Mouse (Mus musculus): ENCODE measurements around the gene Fbxw2. TPM values are rescaled to one million over a fixed set of nuclear protein-coding genes. Genes with fewer than 3 reads are reported as not detected.

Fbxw2 gene
- polyA plus RNA-seq, 1 experiment from 2014 or later, result 75.3 TPM

- WGBS, result 2% methylated on average over 14 of the region's 14 CpGs
- no peak for ATAC-seq (ENCODE audit: low FRiP score, low TSS enrichment)
- peak within 1 kb of the TSS; percentile 77 for H3K4me3 ChIP-seq (replicated peaks; ENCODE audit: low read depth, low read length)
These were observed 71.4 kb downstream of the Fbxw2 start, which contains the start of gene Gapvd1 for GRCm38 (mm10) chr2:34754551-34755358. Gene Gapvd1, minus strand, starts transcription at chr2:34755232.

More at GRCm38 (mm10) chr2:34754551-34755358, 71.4 kb downstream of the Fbxw2 start, which contains the start of gene Gapvd1:
- Histone ChIP-seq H3K9me3 (ENCODE audit: control insufficient read depth, low read length) (no peaks in the 10 kb centered on the region), H3K27me3 (ENCODE audit: control insufficient read depth, insufficient read depth, low read length) (no peaks in the 10 kb centered on the region), H3K27ac (replicated peaks; ENCODE audit: low read depth, low read length) (peak within 1 kb of the TSS; percentile 95), H3K4me1 (ENCODE audit: control insufficient read depth, insufficient read depth, low read length) (peaks cover 20% of the 10 kb centered on the region), H3K9ac (replicated peaks; ENCODE audit: low read length) (peak within 1 kb of the TSS; percentile 97), H3K4me2 (ENCODE audit: low read length) (peak within 1 kb of the TSS; percentile 73), H3K36me3 (ENCODE audit: control insufficient read depth, insufficient read depth, low read length) (no peaks in the 10 kb centered on the region)
- DNase-seq, result peak; percentile 71

Other genes with a start within 250 kb of the Fbxw2 start
- gene Gapvd1, start 71.1 kb downstream of the Fbxw2 start, polyA plus RNA-seq (2014; fragmentation: Nextera tagmentation; extraction: Ambion mirVana), result 91.8 and 132 TPM in 2 replicates
- gene Hspa5, start 54.3 kb downstream of the Fbxw2 start, polyA plus RNA-seq (2014; fragmentation: Nextera tagmentation; extraction: Ambion mirVana), result 299 and 450 TPM in 2 replicates
- 20.3 and 25.4 TPM in 2 replicates for gene Rabepk, start 26.4 kb downstream of the Fbxw2 start, polyA plus RNA-seq (2014; fragmentation: Nextera tagmentation; extraction: Ambion mirVana)
- 0.13 TPM in 1 of 2 replicates, not detected in the other for gene Gm34653, start 6.7 kb upstream of the Fbxw2 start, polyA plus RNA-seq (2014; fragmentation: Nextera tagmentation; extraction: Ambion mirVana)
- 0.59 TPM in 1 of 2 replicates, not detected in the other for gene Cutal, start 48.1 kb upstream of the Fbxw2 start, polyA plus RNA-seq (2014; fragmentation: Nextera tagmentation; extraction: Ambion mirVana)
- gene Psmd5, start 48.7 kb upstream of the Fbxw2 start, polyA plus RNA-seq (2014; fragmentation: Nextera tagmentation; extraction: Ambion mirVana), result 107 and 112 TPM in 2 replicates
- 0.93 and 1.6 TPM in 2 replicates for gene Phf19, start 87.7 kb upstream of the Fbxw2 start, polyA plus RNA-seq (2014; fragmentation: Nextera tagmentation; extraction: Ambion mirVana)
- 0.87 and 3.3 TPM in 2 replicates for gene Traf1, start 135.5 kb upstream of the Fbxw2 start, polyA plus RNA-seq (2014; fragmentation: Nextera tagmentation; extraction: Ambion mirVana)
- 0.15 and 0.41 TPM in 2 replicates for gene Hc, start 235.1 kb upstream of the Fbxw2 start, polyA plus RNA-seq (2014; fragmentation: Nextera tagmentation; extraction: Ambion mirVana)